Mouse (Mus musculus): ENCODE data around the gene Gm2431. TPM values are rescaled to one million over a fixed set of nuclear protein-coding genes. Genes with fewer than 3 reads are reported as not detected.

Gene Gm2431
- polyA plus RNA-seq, 1 experiment from 2014 or later: not detected

Other genes with a start within 250 kb of the Gm2431 start
- 67.4 and 68.0 TPM in 2 replicates for gene Mob2, start 197.3 kb downstream of the Gm2431 start, polyA plus RNA-seq (2016; fragmentation: Nextera tagmentation; extraction: Ambion mirVana)
- 3.2 and 3.4 TPM in 2 replicates for gene Dusp8, start 162.5 kb downstream of the Gm2431 start, polyA plus RNA-seq (2016; fragmentation: Nextera tagmentation; extraction: Ambion mirVana)
- gene Gm45618, start 137.6 kb downstream of the Gm2431 start, polyA plus RNA-seq (2016; fragmentation: Nextera tagmentation; extraction: Ambion mirVana): not detected in 2 replicates
- not detected in 2 replicates for gene Gm39115, start 122.3 kb downstream of the Gm2431 start, polyA plus RNA-seq (2016; fragmentation: Nextera tagmentation; extraction: Ambion mirVana)
- not detected in 2 replicates for gene Gm45337, start 113.7 kb downstream of the Gm2431 start, polyA plus RNA-seq (2016; fragmentation: Nextera tagmentation; extraction: Ambion mirVana)
- gene Gm29735, start 101.2 kb downstream of the Gm2431 start, polyA plus RNA-seq (2016; fragmentation: Nextera tagmentation; extraction: Ambion mirVana): not detected in 2 replicates
- gene Gm4553, start 92.6 kb downstream of the Gm2431 start, polyA plus RNA-seq (2016; fragmentation: Nextera tagmentation; extraction: Ambion mirVana): not detected in 2 replicates
- gene Krtap5-2, start 82.3 kb downstream of the Gm2431 start, polyA plus RNA-seq (2016; fragmentation: Nextera tagmentation; extraction: Ambion mirVana): not detected in 2 replicates
- gene Gm10153, start 68.0 kb downstream of the Gm2431 start, polyA plus RNA-seq (2016; fragmentation: Nextera tagmentation; extraction: Ambion mirVana): not detected in 2 replicates
- gene Krtap5-3, start 57.0 kb downstream of the Gm2431 start, polyA plus RNA-seq (2016; fragmentation: Nextera tagmentation; extraction: Ambion mirVana): not detected in 2 replicates
- not detected in 2 replicates for gene Gm7579, start 46.5 kb downstream of the Gm2431 start, polyA plus RNA-seq (2016; fragmentation: Nextera tagmentation; extraction: Ambion mirVana)
- gene Krtap5-5, start 28.4 kb downstream of the Gm2431 start, polyA plus RNA-seq (2016; fragmentation: Nextera tagmentation; extraction: Ambion mirVana): not detected in 2 replicates
- not detected in 2 replicates for gene Gm40460, start 17.3 kb downstream of the Gm2431 start, polyA plus RNA-seq (2016; fragmentation: Nextera tagmentation; extraction: Ambion mirVana)
- gene Gm4559, start 16.0 kb upstream of the Gm2431 start, polyA plus RNA-seq (2016; fragmentation: Nextera tagmentation; extraction: Ambion mirVana): not detected in 2 replicates
- gene Krtap5-1, start 38.8 kb upstream of the Gm2431 start, polyA plus RNA-seq (2016; fragmentation: Nextera tagmentation; extraction: Ambion mirVana): not detected in 2 replicates
- not detected in 2 replicates for gene Krtap5-4, start 45.2 kb upstream of the Gm2431 start, polyA plus RNA-seq (2016; fragmentation: Nextera tagmentation; extraction: Ambion mirVana)
- 2.2 and 3.0 TPM in 2 replicates for gene Ifitm10, start 115.4 kb upstream of the Gm2431 start, polyA plus RNA-seq (2016; fragmentation: Nextera tagmentation; extraction: Ambion mirVana)
- gene Gm49369, start 124.3 kb upstream of the Gm2431 start, polyA plus RNA-seq (2016; fragmentation: Nextera tagmentation; extraction: Ambion mirVana): not detected in 2 replicates
- gene Ctsd, start 129.7 kb upstream of the Gm2431 start, polyA plus RNA-seq (2016; fragmentation: Nextera tagmentation; extraction: Ambion mirVana): 151 and 158 TPM in 2 replicates
- not detected in 2 replicates for gene Syt8, start 176.5 kb upstream of the Gm2431 start, polyA plus RNA-seq (2016; fragmentation: Nextera tagmentation; extraction: Ambion mirVana)
- gene Tnni2, start 183.5 kb upstream of the Gm2431 start, polyA plus RNA-seq (2016; fragmentation: Nextera tagmentation; extraction: Ambion mirVana): 1.7 and 2.5 TPM in 2 replicates
- 20.9 and 21.4 TPM in 2 replicates for gene Lsp1, start 202.5 kb upstream of the Gm2431 start, polyA plus RNA-seq (2016; fragmentation: Nextera tagmentation; extraction: Ambion mirVana)
- gene Tnnt3, start 240.5 kb upstream of the Gm2431 start, polyA plus RNA-seq (2016; fragmentation: Nextera tagmentation; extraction: Ambion mirVana): 1.4 and 1.6 TPM in 2 replicates